Mouse (Mus musculus): ENCODE measurements around the gene Supt7l. TPM values are rescaled to one million over a fixed set of nuclear protein-coding genes. Genes with fewer than 3 reads are reported as not detected.

Gene Supt7l
- polyA plus RNA-seq, 1 experiment from 2014 or later, result 16.7 TPM

DNA sequence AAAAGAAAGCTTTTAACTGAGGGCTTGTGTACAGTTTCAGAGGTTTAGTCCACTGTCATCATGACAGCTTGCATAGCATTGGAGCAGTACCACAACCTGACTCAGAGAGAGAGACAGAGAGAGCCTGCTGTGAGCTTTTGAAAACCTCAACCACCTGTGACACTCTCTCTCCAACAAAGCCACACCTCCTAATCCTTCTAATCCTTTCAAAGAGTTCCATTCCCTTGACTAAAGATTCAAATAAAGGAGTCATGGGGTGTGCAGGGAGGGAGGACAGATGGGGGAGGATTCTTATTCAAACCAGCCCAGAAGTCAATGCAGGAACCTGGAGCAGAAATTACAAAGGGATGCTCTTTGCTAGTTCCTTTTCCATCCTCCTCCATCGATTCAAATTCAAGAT is 35.6 kb downstream of the Supt7l start:
- ATAC-seq (ENCODE audit: insufficient number of reproducible peaks, insufficient read depth, low FRiP score, low read depth), result no peak
- 48% methylated on average over 1 of the region's 1 CpGs for WGBS
- peaks cover 4 to 12% of the 10 kb centered on the region in 2 experiments for H3K4me1 ChIP-seq (ENCODE audit: control insufficient read depth in 2 of 2, insufficient read depth in 2 of 2, low read length in 2 of 2)
- no peak overlapping the region for H3K9ac ChIP-seq (ENCODE audit: low read length)
- H3K4me3 ChIP-seq (ENCODE audit: control insufficient read depth in 1 of 2, insufficient read depth in 1 of 2, low read depth in 1 of 2, low read length in 2 of 2), result no peak overlapping the region
- no peaks in the 10 kb centered on the region for H3K9me3 ChIP-seq (ENCODE audit: control insufficient read depth, low read length)
- peaks cover 9% of the 10 kb centered on the region for H3K36me3 ChIP-seq (ENCODE audit: control insufficient read depth, insufficient read depth, low read length)
- no peaks in the 10 kb centered on the region for H3K27me3 ChIP-seq (ENCODE audit: control insufficient read depth, insufficient read depth, low read length)
- no peak overlapping the region for H3K4me2 ChIP-seq (ENCODE audit: low read length)
- no peak overlapping the region for H3K27ac ChIP-seq (replicated peaks in 1 of 2; ENCODE audit: control insufficient read depth in 1 of 2, insufficient read depth in 1 of 2, low read depth in 2 of 2, low read length in 2 of 2)

DNA sequence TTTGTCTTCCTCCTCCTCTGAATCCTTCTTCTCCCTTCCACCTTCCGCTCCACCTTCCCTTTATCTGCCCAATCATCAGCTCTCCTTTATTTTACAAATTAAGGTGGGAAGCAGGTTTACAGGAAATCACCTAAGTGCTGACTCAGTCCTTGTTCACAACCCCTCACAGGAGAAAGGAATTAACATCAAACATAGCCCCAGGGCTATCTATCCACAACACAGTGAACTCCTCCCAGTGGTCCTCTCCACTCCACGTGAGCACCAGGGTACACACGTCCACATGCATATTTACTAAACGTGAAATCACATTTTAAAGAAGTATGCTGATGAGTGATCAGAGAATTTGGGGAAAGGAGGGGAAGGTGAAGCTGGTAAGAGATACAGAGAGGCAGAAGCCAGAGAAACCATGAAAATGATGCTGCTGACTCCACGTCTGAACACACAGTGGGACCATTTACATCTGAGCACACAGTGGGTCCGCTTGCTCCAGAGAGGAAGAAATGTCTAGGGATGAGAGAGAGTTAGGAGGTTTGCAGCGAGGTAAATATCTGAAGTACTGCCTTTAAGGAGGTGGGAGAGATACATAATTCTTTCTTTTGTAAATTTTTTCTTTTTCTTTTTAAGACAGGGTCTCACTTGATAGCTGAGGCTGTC is 38.4 kb downstream of the Supt7l start:
- Histone ChIP-seq H3K4me3 (ENCODE audit: control insufficient read depth in 1 of 2, insufficient read depth in 1 of 2, low read depth in 1 of 2, low read length in 2 of 2) (no peak overlapping the region), H3K27me3 (ENCODE audit: control insufficient read depth, insufficient read depth, low read length) (no peaks in the 10 kb centered on the region), H3K9me3 (ENCODE audit: control insufficient read depth, low read length) (no peaks in the 10 kb centered on the region), H3K9ac (ENCODE audit: low read length) (no peak overlapping the region), H3K27ac (replicated peaks in 1 of 2; ENCODE audit: control insufficient read depth in 1 of 2, insufficient read depth in 1 of 2, low read depth in 2 of 2, low read length in 2 of 2) (no peak overlapping the region), H3K36me3 (ENCODE audit: control insufficient read depth, insufficient read depth, low read length) (no peaks in the 10 kb centered on the region), H3K4me1 (ENCODE audit: control insufficient read depth in 2 of 2, insufficient read depth in 2 of 2, low read length in 2 of 2) (0 out of 4 replicates have a peak, but pooled peaks cover 0 to 3% of the 10 kb centered on the region in 2 experiments), H3K4me2 (ENCODE audit: low read length) (no peak overlapping the region)
- ATAC-seq (ENCODE audit: insufficient number of reproducible peaks, insufficient read depth, low FRiP score, low read depth), result no peak
- WGBS, result 54% methylated on average over 7 of the region's 7 CpGs

DNA sequence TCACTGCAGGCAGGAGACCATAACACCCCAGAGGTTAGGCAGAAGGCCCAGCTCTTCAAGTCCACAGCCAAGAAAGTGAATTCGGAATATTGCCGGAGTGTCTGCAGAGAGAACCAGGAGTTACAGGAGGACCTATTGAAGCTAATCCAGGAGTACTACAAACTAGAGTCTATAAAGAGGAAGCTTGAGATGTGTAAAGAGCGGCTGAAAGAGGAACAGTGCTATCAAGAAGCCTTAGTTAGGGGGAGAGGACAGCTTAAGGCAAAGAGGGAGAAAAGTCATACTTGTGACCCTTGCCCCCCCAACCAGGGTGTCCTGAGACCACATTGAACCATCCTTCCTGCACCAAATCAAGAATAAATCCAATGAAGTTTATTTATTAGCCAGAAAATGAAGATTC is 39.7 kb downstream of the Supt7l start:
- H3K27me3 ChIP-seq (ENCODE audit: control insufficient read depth, insufficient read depth, low read length), result no peaks in the 10 kb centered on the region
- H3K4me1 ChIP-seq (ENCODE audit: control insufficient read depth in 2 of 2, insufficient read depth in 2 of 2, low read length in 2 of 2), result no peaks in the 10 kb centered on the region
- H3K9ac ChIP-seq (ENCODE audit: low read length), result no peak overlapping the region
- ATAC-seq (ENCODE audit: insufficient number of reproducible peaks, insufficient read depth, low FRiP score, low read depth), result no peak
- no peaks in the 10 kb centered on the region for H3K36me3 ChIP-seq (ENCODE audit: control insufficient read depth, insufficient read depth, low read length)
- H3K9me3 ChIP-seq (ENCODE audit: control insufficient read depth, low read length), result no peaks in the 10 kb centered on the region
- WGBS, result 89% methylated on average over 3 of the region's 3 CpGs
- no peak overlapping the region for H3K27ac ChIP-seq (replicated peaks in 1 of 2; ENCODE audit: control insufficient read depth in 1 of 2, insufficient read depth in 1 of 2, low read depth in 2 of 2, low read length in 2 of 2)
- H3K4me3 ChIP-seq (ENCODE audit: control insufficient read depth in 1 of 2, insufficient read depth in 1 of 2, low read depth in 1 of 2, low read length in 2 of 2), result no peak overlapping the region
- H3K4me2 ChIP-seq (ENCODE audit: low read length), result no peak overlapping the region

DNA sequence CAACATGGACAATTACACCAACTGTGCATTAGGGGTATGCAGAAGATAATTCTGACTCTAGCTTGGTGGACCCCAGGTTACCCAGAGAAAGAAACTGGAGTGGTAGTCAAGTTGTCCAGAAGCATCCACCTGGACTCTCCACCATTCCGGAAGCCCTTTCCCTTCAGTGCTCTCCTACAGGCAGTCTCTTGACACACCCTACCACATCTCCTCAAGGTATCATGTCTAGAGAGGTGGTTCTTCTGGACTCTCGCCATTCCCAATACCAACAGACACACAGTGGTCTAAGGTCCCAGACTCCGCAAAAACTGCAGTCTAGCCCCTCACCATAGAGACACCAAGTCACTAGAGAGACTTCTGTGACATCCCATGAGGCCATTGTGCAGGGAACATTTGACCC is 42.2 kb downstream of the Supt7l start, which contains the start of gene 4930548H24Rik:
TSS of gene 4930548H24Rik (plus strand) at position 301 of the 400 bp plus-strand sequence.
- peaks cover 19% of the 10 kb centered on the region for H3K36me3 ChIP-seq (ENCODE audit: control insufficient read depth, insufficient read depth, low read length)

DNA sequence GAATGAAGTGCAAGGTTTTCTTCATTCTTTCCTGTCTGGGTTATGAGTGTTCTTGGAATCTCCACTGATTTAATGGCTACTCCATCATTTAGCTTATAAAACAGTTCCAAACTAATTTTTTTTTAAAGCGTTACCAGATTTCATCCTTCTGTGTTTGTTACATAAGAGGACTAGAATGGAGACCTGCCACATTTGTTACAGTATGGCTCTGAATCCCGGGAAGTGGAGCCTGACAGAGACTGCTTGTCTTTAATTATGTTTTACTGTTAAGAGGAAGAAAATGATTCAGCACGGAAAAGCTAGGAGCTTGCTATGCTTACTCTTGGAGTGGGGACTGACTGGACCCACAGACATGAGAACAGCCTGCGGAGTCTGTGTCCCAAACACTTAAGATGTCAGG is 47.1 kb downstream of the Supt7l start:
- Histone ChIP-seq H3K4me3 (ENCODE audit: control insufficient read depth in 1 of 2, insufficient read depth in 1 of 2, low read depth in 1 of 2, low read length in 2 of 2) (no peak overlapping the region), H3K9ac (ENCODE audit: low read length) (no peak overlapping the region), H3K27ac (replicated peaks in 1 of 2; ENCODE audit: control insufficient read depth in 1 of 2, insufficient read depth in 1 of 2, low read depth in 2 of 2, low read length in 2 of 2) (no peak overlapping the region), H3K4me1 (ENCODE audit: control insufficient read depth in 2 of 2, insufficient read depth in 2 of 2, low read length in 2 of 2) (no peaks in the 10 kb centered on the region), H3K4me2 (ENCODE audit: low read length) (no peak overlapping the region), H3K9me3 (ENCODE audit: control insufficient read depth, low read length) (no peaks in the 10 kb centered on the region), H3K36me3 (ENCODE audit: control insufficient read depth, insufficient read depth, low read length) (peaks cover 68% of the 10 kb centered on the region), H3K27me3 (ENCODE audit: control insufficient read depth, insufficient read depth, low read length) (no peaks in the 10 kb centered on the region)
- 88% methylated on average over 4 of the region's 4 CpGs for WGBS
- ATAC-seq (ENCODE audit: insufficient number of reproducible peaks, insufficient read depth, low FRiP score, low read depth), result no peak

More for the DNA sequence above, 42.2 kb downstream of the Supt7l start, which contains the start of gene 4930548H24Rik:
- Histone ChIP-seq H3K27me3 (ENCODE audit: control insufficient read depth, insufficient read depth, low read length) (no peaks in the 10 kb centered on the region), H3K9ac (ENCODE audit: low read length) (no peak within 1 kb of the TSS), H3K4me1 (ENCODE audit: control insufficient read depth in 2 of 2, insufficient read depth in 2 of 2, low read length in 2 of 2) (no peaks in the 10 kb centered on the region), H3K4me3 (ENCODE audit: control insufficient read depth in 1 of 2, insufficient read depth in 1 of 2, low read depth in 1 of 2, low read length in 2 of 2) (no peak within 1 kb of the TSS), H3K27ac (replicated peaks in 1 of 2; ENCODE audit: control insufficient read depth in 1 of 2, insufficient read depth in 1 of 2, low read depth in 2 of 2, low read length in 2 of 2) (no peak within 1 kb of the TSS), H3K9me3 (ENCODE audit: control insufficient read depth, low read length) (no peaks in the 10 kb centered on the region), H3K4me2 (ENCODE audit: low read length) (no peak within 1 kb of the TSS)
- WGBS, result 87% methylated on average over 3 of the region's 3 CpGs
- no peak for ATAC-seq (ENCODE audit: insufficient number of reproducible peaks, insufficient read depth, low FRiP score, low read depth)

DNA sequence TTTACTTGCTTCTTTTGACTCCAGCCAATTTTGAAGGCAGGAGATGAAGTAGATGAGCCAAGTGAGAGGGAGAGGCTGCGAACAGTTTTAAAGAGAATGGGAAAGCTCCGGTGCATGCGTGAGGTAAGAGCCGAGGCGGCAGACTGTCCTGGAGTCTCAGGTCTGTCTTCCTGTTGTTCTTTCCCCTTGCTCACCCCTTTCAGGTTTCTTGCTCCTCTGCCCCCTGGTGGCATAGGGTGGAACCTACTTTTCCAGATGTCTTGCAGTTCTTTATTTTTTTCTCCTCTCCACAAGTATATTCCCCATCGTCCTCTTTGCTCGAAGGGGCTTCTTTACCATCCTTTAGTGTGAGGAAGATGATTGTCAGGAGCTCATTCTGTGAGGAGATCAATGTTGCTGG is 57.3 kb downstream of the Supt7l start:
- no peaks in the 10 kb centered on the region for H3K9me3 ChIP-seq (ENCODE audit: control insufficient read depth, low read length)
- peaks cover 88% of the 10 kb centered on the region for H3K36me3 ChIP-seq (ENCODE audit: control insufficient read depth, insufficient read depth, low read length)
- H3K4me1 ChIP-seq (ENCODE audit: control insufficient read depth in 2 of 2, insufficient read depth in 2 of 2, low read length in 2 of 2), result no peaks in the 10 kb centered on the region
- no peak for ATAC-seq (ENCODE audit: insufficient number of reproducible peaks, insufficient read depth, low FRiP score, low read depth)
- no peaks in the 10 kb centered on the region for H3K27me3 ChIP-seq (ENCODE audit: control insufficient read depth, insufficient read depth, low read length)
- no peak overlapping the region for H3K27ac ChIP-seq (replicated peaks in 1 of 2; ENCODE audit: control insufficient read depth in 1 of 2, insufficient read depth in 1 of 2, low read depth in 2 of 2, low read length in 2 of 2)
- 66% methylated on average over 7 of the region's 7 CpGs for WGBS
- H3K9ac ChIP-seq (ENCODE audit: low read length), result no peak overlapping the region
- H3K4me2 ChIP-seq (ENCODE audit: low read length), result no peak overlapping the region
- no peak overlapping the region for H3K4me3 ChIP-seq (ENCODE audit: control insufficient read depth in 1 of 2, insufficient read depth in 1 of 2, low read depth in 1 of 2, low read length in 2 of 2)

DNA sequence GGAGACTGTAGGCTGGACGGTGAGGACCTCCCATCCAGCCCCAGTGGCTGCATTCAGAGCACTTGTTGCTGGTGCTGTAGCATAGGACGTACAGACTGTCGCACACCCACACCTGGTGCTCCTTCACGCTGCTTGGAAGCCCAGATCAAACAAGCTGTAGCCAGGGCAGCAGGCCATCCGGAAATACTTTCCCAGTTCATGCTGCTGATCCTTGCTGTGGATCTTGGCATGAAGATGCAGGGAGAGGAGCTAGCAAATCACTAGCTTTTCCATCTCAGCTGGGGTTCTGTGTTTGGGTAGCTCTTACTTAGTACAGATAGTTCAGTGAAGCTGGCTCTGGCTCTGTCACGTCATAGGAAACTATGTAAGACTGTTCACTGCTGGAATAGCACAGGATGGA is 57.9 kb downstream of the Supt7l start:
- ATAC-seq (ENCODE audit: insufficient number of reproducible peaks, insufficient read depth, low FRiP score, low read depth), result no peak
- 88% methylated on average over 6 of the region's 6 CpGs for WGBS
- H3K27me3 ChIP-seq (ENCODE audit: control insufficient read depth, insufficient read depth, low read length), result no peaks in the 10 kb centered on the region
- no peaks in the 10 kb centered on the region for H3K4me1 ChIP-seq (ENCODE audit: control insufficient read depth in 2 of 2, insufficient read depth in 2 of 2, low read length in 2 of 2)
- no peak overlapping the region for H3K27ac ChIP-seq (replicated peaks in 1 of 2; ENCODE audit: control insufficient read depth in 1 of 2, insufficient read depth in 1 of 2, low read depth in 2 of 2, low read length in 2 of 2)
- H3K36me3 ChIP-seq (ENCODE audit: control insufficient read depth, insufficient read depth, low read length), result peaks cover 87% of the 10 kb centered on the region
- H3K4me2 ChIP-seq (ENCODE audit: low read length), result no peak overlapping the region
- no peak overlapping the region for H3K9ac ChIP-seq (ENCODE audit: low read length)
- H3K4me3 ChIP-seq (ENCODE audit: control insufficient read depth in 1 of 2, insufficient read depth in 1 of 2, low read depth in 1 of 2, low read length in 2 of 2), result no peak overlapping the region
- no peaks in the 10 kb centered on the region for H3K9me3 ChIP-seq (ENCODE audit: control insufficient read depth, low read length)

DNA sequence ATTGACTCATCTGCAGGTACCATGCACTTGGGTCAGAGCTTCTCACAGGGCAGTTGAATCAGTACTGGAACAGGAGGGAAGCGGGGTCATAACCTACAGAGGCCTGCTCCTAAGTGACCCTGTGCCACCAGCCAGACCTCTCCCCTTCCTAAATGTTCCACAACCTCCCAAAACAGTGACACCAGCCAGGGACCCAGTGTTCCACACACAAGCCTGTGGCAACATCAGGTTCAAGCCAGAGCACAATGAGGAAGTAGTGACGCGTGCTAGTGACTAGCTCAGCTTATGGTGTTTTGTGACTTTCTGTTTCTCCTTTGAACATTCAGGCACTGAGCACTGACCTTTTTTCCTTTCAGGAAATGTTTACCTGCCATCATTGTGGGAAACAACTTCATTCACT is 59.8 kb downstream of the Supt7l start:
- H3K9ac ChIP-seq (ENCODE audit: low read length), result no peak overlapping the region
- no peaks in the 10 kb centered on the region for H3K4me1 ChIP-seq (ENCODE audit: control insufficient read depth in 2 of 2, insufficient read depth in 2 of 2, low read length in 2 of 2)
- H3K27ac ChIP-seq (replicated peaks in 1 of 2; ENCODE audit: control insufficient read depth in 1 of 2, insufficient read depth in 1 of 2, low read depth in 2 of 2, low read length in 2 of 2), result no peak overlapping the region
- peaks cover 68% of the 10 kb centered on the region for H3K36me3 ChIP-seq (ENCODE audit: control insufficient read depth, insufficient read depth, low read length)
- no peak overlapping the region for H3K4me2 ChIP-seq (ENCODE audit: low read length)
- WGBS, result 89% methylated on average over 3 of the region's 3 CpGs
- no peak overlapping the region for H3K4me3 ChIP-seq (ENCODE audit: control insufficient read depth in 1 of 2, insufficient read depth in 1 of 2, low read depth in 1 of 2, low read length in 2 of 2)
- H3K27me3 ChIP-seq (ENCODE audit: control insufficient read depth, insufficient read depth, low read length), result no peaks in the 10 kb centered on the region
- H3K9me3 ChIP-seq (ENCODE audit: control insufficient read depth, low read length), result no peaks in the 10 kb centered on the region
- ATAC-seq (ENCODE audit: insufficient number of reproducible peaks, insufficient read depth, low FRiP score, low read depth), result no peak

Data from heart, embryonic 14.5 days (tissue).